8 mouse cellular contexts compared by ENCODE assay signal in genomic region chr8:10898562-10899527, GRCm38 (mm10).
DNase-seq lines count a peak whose midpoint lies in the region; ATAC-seq lines count a peak whose summit lies in the region.

No protein-coding gene starts in this region.

- no peaks in the 10 kb centered on the region for H3K27me3 ChIP-seq in hindbrain, embryonic 14.5 days (ENCODE audit: control insufficient read depth, insufficient read depth, low read length)
- peaks cover 2% of the 10 kb centered on the region; the same call in 1 of the 2 replicates for H3K27me3 ChIP-seq in liver, embryonic 11.5 days (replicated peaks; ENCODE audit: control insufficient read depth, insufficient read depth, low read length)
- H3K27me3 ChIP-seq in stomach, embryonic 14.5 days (ENCODE audit: control insufficient read depth, insufficient read depth, low read length) = no peaks in the 10 kb centered on the region

- H3K9ac ChIP-seq in hindbrain, embryonic 14.5 days = no peak overlapping the region
- no peak overlapping the region for H3K9ac ChIP-seq in liver, embryonic 11.5 days (ENCODE audit: low read depth, low read length)
- H3K9ac ChIP-seq in stomach, embryonic 14.5 days (replicated peaks; ENCODE audit: low read depth, low read length) = no peak overlapping the region

- no peak for DNase-seq in frontal cortex, postnatal 14 days (ENCODE audit: low spot score in 2 of 2)
- peak; percentile 41 for DNase-seq in embryo, embryonic 10 days (ENCODE audit: low spot score)
- DNase-seq in hindbrain, embryonic 14.5 days (ENCODE audit: low spot score) = no peak
- DNase-seq in liver, embryonic 11.5 days (ENCODE audit: low spot score) = no peak
- no peak for DNase-seq in ovary, adult 18-20 months (ENCODE audit: low spot score)
- DNase-seq in testis, postnatal 14 days (ENCODE audit: low spot score) = no peak

- 15% methylated on average over 16 of the region's 16 CpGs for WGBS in hindbrain, embryonic 14.5 days
- 37% methylated on average over 16 of the region's 16 CpGs for WGBS in liver, embryonic 11.5 days
- 28% methylated on average over 16 of the region's 16 CpGs for WGBS in stomach, embryonic 14.5 days

- H3K36me3 ChIP-seq in hindbrain, embryonic 14.5 days (replicated peaks; ENCODE audit: control insufficient read depth, insufficient read depth) = no peaks in the 10 kb centered on the region
- H3K36me3 ChIP-seq in liver, embryonic 11.5 days (ENCODE audit: control insufficient read depth, insufficient read depth, low read length) = no peaks in the 10 kb centered on the region
- H3K36me3 ChIP-seq in stomach, embryonic 14.5 days (ENCODE audit: control insufficient read depth, insufficient read depth, low read length) = no peaks in the 10 kb centered on the region

- ATAC-seq in frontal cortex, adult (ENCODE audit: low TSS enrichment) = peak; percentile 48
- ATAC-seq in hindbrain, embryonic 14.5 days (ENCODE audit: low FRiP score) = peak; percentile 38; the same call in 1 of the 2 replicates
- no peak for ATAC-seq in liver, embryonic 11.5 days (replicated peaks; ENCODE audit: low FRiP score)
- ATAC-seq in stomach, embryonic 14.5 days (ENCODE audit: insufficient number of reproducible peaks, insufficient read depth, low FRiP score, low read depth) = no peak

- H3K4me1 ChIP-seq in hindbrain, embryonic 14.5 days (replicated peaks; ENCODE audit: control insufficient read depth, insufficient read depth, low read length) = peaks cover 34% of the 10 kb centered on the region
- peaks cover 11% of the 10 kb centered on the region for H3K4me1 ChIP-seq in liver, embryonic 11.5 days (replicated peaks; ENCODE audit: control insufficient read depth, insufficient read depth, low read length)
- peaks cover 10% of the 10 kb centered on the region for H3K4me1 ChIP-seq in stomach, embryonic 14.5 days (ENCODE audit: control insufficient read depth, insufficient read depth, low read length)

- H3K9me3 ChIP-seq in hindbrain, embryonic 14.5 days (ENCODE audit: control insufficient read depth, low read length) = no peaks in the 10 kb centered on the region
- H3K9me3 ChIP-seq in liver, embryonic 11.5 days (ENCODE audit: control insufficient read depth, low read length) = no peaks in the 10 kb centered on the region
- no peaks in the 10 kb centered on the region for H3K9me3 ChIP-seq in stomach, embryonic 14.5 days (ENCODE audit: control insufficient read depth, low read depth, low read length)

- no peak overlapping the region for H3K27ac ChIP-seq in hindbrain, embryonic 14.5 days
- no peak overlapping the region; the same call in 1 of the 2 replicates for H3K27ac ChIP-seq in liver, embryonic 11.5 days (ENCODE audit: low read depth, low read length)
- H3K27ac ChIP-seq in stomach, embryonic 14.5 days (ENCODE audit: low read length) = no peak overlapping the region

- H3K4me3 ChIP-seq in hindbrain, embryonic 14.5 days (replicated peaks; ENCODE audit: low read length) = no peak overlapping the region
- H3K4me3 ChIP-seq in liver, embryonic 11.5 days (ENCODE audit: low read depth, low read length) = no peak overlapping the region
- H3K4me3 ChIP-seq in stomach, embryonic 14.5 days (ENCODE audit: low read depth, low read length) = 0 out of 2 replicates have a peak overlapping the region, but pooled peaks have one; percentile 1

- H3K4me2 ChIP-seq in hindbrain, embryonic 14.5 days (replicated peaks) = peak overlapping the region; percentile 44; the same call in 1 of the 2 replicates
- peak overlapping the region; percentile 54 for H3K4me2 ChIP-seq in liver, embryonic 11.5 days
- H3K4me2 ChIP-seq in stomach, embryonic 14.5 days (replicated peaks; ENCODE audit: low read depth, low read length) = peak overlapping the region; percentile 31; the same call in 1 of the 2 replicates

Comparison
In these comparisons a context has a peak if more than half of its experiments do, and no peak if none do; other contexts are left out.
1. ATAC-seq: peak in frontal cortex, adult (single experiment) and hindbrain, embryonic 14.5 days (single experiment); none in liver, embryonic 11.5 days (single experiment) and stomach, embryonic 14.5 days (single experiment).
2. Peak in every context shown above with its lines, with median percentiles within 50 percentile points of each other: H3K4me2 ChIP-seq.